Mouse (Mus musculus) heart, embryonic 11.5 days (tissue): ENCODE data around the gene Nme6. TPM values are rescaled to one million over a fixed set of nuclear protein-coding genes. Genes with fewer than 3 reads are reported as not detected.
"Not testable (repeated sequence)": the region's sequence is repeated elsewhere in the genome, so short reads cannot be mapped to it uniquely, and the experiment has no call there.

Experiments used
- ATAC-seq: fragments of 200-750 bp; cut with Nextera tagmentation; replicated peaks from 2 replicates; pipeline ENCODE4 v1.8.0; 2017; ENCODE audit warnings: moderate library complexity; ENCODE audit not compliant: insufficient number of reproducible peaks, low FRiP score, low TSS enrichment
- H3K27ac ChIP-seq: fragments of 300-500 bp; sonication (generic); 2 replicates; pipeline ENCODE4 v1.5.1; 2014; ENCODE audit warnings: mild to moderate bottlenecking, low read depth, low read length
- H3K27me3 ChIP-seq: fragments of 300-500 bp; sonication (generic); 2 replicates; pipeline ENCODE4 v1.6.1; 2014; ENCODE audit warnings: mild to moderate bottlenecking, low read length, mixed read lengths; ENCODE audit not compliant: control insufficient read depth, insufficient read depth
- H3K36me3 ChIP-seq: fragments of 300-500 bp; sonication (generic); 2 replicates; pipeline ENCODE4 v1.6.1; 2014; ENCODE audit warnings: mild to moderate bottlenecking, low read length, moderate library complexity, mixed read lengths; ENCODE audit not compliant: control insufficient read depth, insufficient read depth
- H3K4me1 ChIP-seq: fragments of 300-500 bp; sonication (generic); 2 replicates; pipeline ENCODE4 v1.6.1; 2014; ENCODE audit warnings: low read length; ENCODE audit not compliant: control insufficient read depth, insufficient read depth
- H3K4me2 ChIP-seq: fragments of 300-500 bp; sonication (generic); 2 replicates; pipeline ENCODE4 v1.6.1; 2014; ENCODE audit warnings: mild to moderate bottlenecking, moderate library complexity
- H3K4me3 ChIP-seq: fragments of 300-500 bp; sonication (generic); 2 replicates; pipeline ENCODE4 v1.5.1; 2014; ENCODE audit warnings: low read depth, low read length
- H3K9ac ChIP-seq: fragments of 300-500 bp; sonication (generic); 2 replicates; pipeline ENCODE4 v1.6.1; 2014; ENCODE audit warnings: mild to moderate bottlenecking, low read depth, low read length, moderate library complexity
- H3K9me3 ChIP-seq: fragments of 300-500 bp; sonication (generic); replicated peaks from 2 replicates; pipeline ENCODE4 v1.6.1; 2016; ENCODE audit warnings: low read length; ENCODE audit not compliant: control insufficient read depth
- WGBS: fragments of 180-500 bp; shearing (Covaris S2); extraction: QIAGEN DNeasy Blood & Tissue Kit; methylation state at CpG from one replicate; pipeline ENCODE4 v1.1.7; 2014; ENCODE audit not compliant: insufficient replicate concordance; 5-methylcytosine and 5-hydroxymethylcytosine counted together
- polyA plus RNA-seq: library from polyadenylated mRNA; unstranded; fragments of >200 nt; fragmentation: Nextera tagmentation; extraction: Ambion mirVana; gene quantifications from 2 replicates; pipeline ENCODE4 v1.2.1, GENCODE M21; 2014

Nme6 gene
- polyA plus RNA-seq, result 77.3 and 84.9 TPM in 2 replicates

GRCm38 (mm10) chr9:109832391-109833087 lies at the start of gene Nme6:
TSS of gene Nme6 (plus strand) at chr9:109832749.
- no peaks in the 10 kb centered on the region for H3K27me3 ChIP-seq
- H3K9ac ChIP-seq, result peak within 1 kb of the TSS; percentile 80
- H3K27ac ChIP-seq, result peak within 1 kb of the TSS; percentile 70
- H3K4me2 ChIP-seq, result peak within 1 kb of the TSS; percentile 99
- under 1% methylated on average over 32 of the region's 32 CpGs for WGBS
- H3K4me1 ChIP-seq, result peaks cover 4% of the 10 kb centered on the region
- H3K36me3 ChIP-seq, result peaks cover 2% of the 10 kb centered on the region; the same call in 1 of the 2 replicates
- peak within 1 kb of the TSS; percentile 60 for H3K4me3 ChIP-seq
- H3K9me3 ChIP-seq, result no peaks in the 10 kb centered on the region
- peak; percentile 96 for ATAC-seq

- H3K27me3 ChIP-seq, H3K27ac ChIP-seq, H3K9ac ChIP-seq, H3K36me3 ChIP-seq, H3K4me1 ChIP-seq, H3K9me3 ChIP-seq, ATAC-seq, H3K4me2 ChIP-seq, H3K4me3 ChIP-seq: not testable (repeated sequence)
- WGBS, result 66% methylated on average over 4 of the region's 4 CpGs
Measured at GRCm38 (mm10) chr9:109790570-109790969, 42.0 kb upstream of the Nme6 start, which contains the start of gene Fbxw27. TSS of gene Fbxw27 (minus strand) at chr9:109790670.

- H3K4me1 ChIP-seq, result no peaks in the 10 kb centered on the region
- no peak overlapping the region for H3K4me2 ChIP-seq
- no peak overlapping the region for H3K27ac ChIP-seq
- no peaks in the 10 kb centered on the region for H3K27me3 ChIP-seq
- no peak for ATAC-seq
- no peak overlapping the region for H3K4me3 ChIP-seq
- no peak overlapping the region for H3K9ac ChIP-seq
- WGBS, result 85% methylated on average over 2 of the region's 2 CpGs
- no peaks in the 10 kb centered on the region for H3K9me3 ChIP-seq
- H3K36me3 ChIP-seq, result no peaks in the 10 kb centered on the region
Measured at GRCm38 (mm10) chr9:109795221-109795620, 37.3 kb upstream of the Nme6 start.

GRCm38 (mm10) chr9:109795811-109796210 lies 36.7 kb upstream of the Nme6 start:
- Histone ChIP-seq H3K9me3 (no peaks in the 10 kb centered on the region), H3K4me3 (no peak overlapping the region), H3K4me1 (no peaks in the 10 kb centered on the region), H3K4me2 (no peak overlapping the region), H3K27ac (no peak overlapping the region), H3K9ac (no peak overlapping the region), H3K36me3 (no peaks in the 10 kb centered on the region), H3K27me3 (no peaks in the 10 kb centered on the region)
- WGBS, result 76% methylated on average over 2 of the region's 2 CpGs
- no peak for ATAC-seq

- no peak overlapping the region for H3K27ac ChIP-seq
- no peak overlapping the region for H3K4me3 ChIP-seq
- no peaks in the 10 kb centered on the region for H3K4me1 ChIP-seq
- H3K4me2 ChIP-seq, result no peak overlapping the region
- H3K9ac ChIP-seq, result no peak overlapping the region
- WGBS, result 87% methylated on average over 1 of the region's 1 CpGs
- H3K27me3 ChIP-seq, result no peaks in the 10 kb centered on the region
- no peaks in the 10 kb centered on the region for H3K36me3 ChIP-seq
- no peaks in the 10 kb centered on the region for H3K9me3 ChIP-seq
- ATAC-seq, result no peak
Measured at GRCm38 (mm10) chr9:109798051-109798450, 34.5 kb upstream of the Nme6 start.

- H3K4me2 ChIP-seq, H3K27ac ChIP-seq, H3K9me3 ChIP-seq, ATAC-seq, H3K36me3 ChIP-seq, H3K4me3 ChIP-seq, H3K9ac ChIP-seq, H3K27me3 ChIP-seq, H3K4me1 ChIP-seq: not testable (repeated sequence)
- WGBS, result 83% methylated on average over 2 of the region's 2 CpGs
Measured at GRCm38 (mm10) chr9:109805596-109805995, 27.0 kb upstream of the Nme6 start.

- Histone ChIP-seq H3K36me3 (no peaks in the 10 kb centered on the region), H3K4me2 (no peak overlapping the region), H3K4me1 (no peaks in the 10 kb centered on the region), H3K27me3 (no peaks in the 10 kb centered on the region), H3K27ac (no peak overlapping the region), H3K9me3 (no peaks in the 10 kb centered on the region), H3K4me3 (no peak overlapping the region), H3K9ac (no peak overlapping the region)
- no peak for ATAC-seq
- WGBS, result 44% methylated on average over 1 of the region's 1 CpGs
Measured at GRCm38 (mm10) chr9:109806260-109806659, 26.3 kb upstream of the Nme6 start.

- Histone ChIP-seq H3K27ac (no peak overlapping the region), H3K27me3 (no peaks in the 10 kb centered on the region), H3K9me3 (no peaks in the 10 kb centered on the region), H3K4me1 (no peaks in the 10 kb centered on the region), H3K9ac (no peak overlapping the region), H3K4me2 (no peak overlapping the region), H3K4me3 (no peak overlapping the region), H3K36me3 (no peaks in the 10 kb centered on the region)
- WGBS, result 86% methylated on average over 2 of the region's 2 CpGs
- no peak for ATAC-seq
Measured at GRCm38 (mm10) chr9:109806695-109807293, 25.8 kb upstream of the Nme6 start.

- Histone ChIP-seq H3K9me3 (no peaks in the 10 kb centered on the region), H3K27me3 (no peaks in the 10 kb centered on the region), H3K4me1 (no peaks in the 10 kb centered on the region), H3K36me3 (no peaks in the 10 kb centered on the region), H3K4me3 (no peak overlapping the region), H3K9ac (no peak overlapping the region), H3K27ac (no peak overlapping the region), H3K4me2 (no peak overlapping the region)
- WGBS, result 42% methylated on average over 3 of the region's 3 CpGs
- ATAC-seq, result no peak
Measured at GRCm38 (mm10) chr9:109807898-109808297, 24.7 kb upstream of the Nme6 start.
